Mouse (Mus musculus) testis, adult 2 months (tissue): ENCODE results near the gene Sfta2. TPM values are rescaled to one million over a fixed set of nuclear protein-coding genes. Genes with fewer than 3 reads are reported as not detected.
A peak's percentile ranks its signal among the peaks of the same experiment; 100 is the strongest.

Experiments used
- H3K27ac ChIP-seq: fragments of 200-500 bp; 2 replicates; pipeline ENCODE4 v1.5.1; 2012; ENCODE audit warnings: low read depth, low read length; ENCODE audit not compliant: control insufficient read depth, insufficient read depth
- H3K27me3 ChIP-seq: fragments of 200-500 bp; 2 replicates; pipeline ENCODE4 v1.6.1; 2012; ENCODE audit warnings: mild to moderate bottlenecking, low read length, moderate library complexity; ENCODE audit not compliant: control insufficient read depth, insufficient read depth
- H3K36me3 ChIP-seq: fragments of 200-500 bp; 2 replicates; pipeline ENCODE4 v1.6.1; 2012; ENCODE audit warnings: mild to moderate bottlenecking, low read length; ENCODE audit not compliant: control insufficient read depth, insufficient read depth
- H3K4me1 ChIP-seq: fragments of 200-500 bp; 2 replicates; pipeline ENCODE4 v1.6.1; 2012; ENCODE audit warnings: low read length; ENCODE audit not compliant: control insufficient read depth, insufficient read depth
- H3K4me3 ChIP-seq: fragments of 200-500 bp; 2 replicates; pipeline ENCODE4 v1.5.1; 2012; ENCODE audit warnings: low read depth, mild to moderate bottlenecking, low read length, moderate library complexity, mixed read lengths; ENCODE audit not compliant: control insufficient read depth
- CTCF ChIP-seq: fragments of 200-500 bp; IDR thresholded peaks from 2 replicates; pipeline ENCODE4 v1.5.1; 2012; ENCODE audit warnings: low read depth, mild to moderate bottlenecking, inconsistent platforms, low read length, moderate library complexity; ENCODE audit not compliant: control insufficient read depth, insufficient read depth, insufficient replicate concordance
- POLR2A ChIP-seq: fragments of 200-500 bp; IDR thresholded peaks from 2 replicates; pipeline ENCODE4 v1.6.1; 2012; ENCODE audit warnings: low read depth, mild to moderate bottlenecking, inconsistent platforms, low read length, moderate library complexity; ENCODE audit not compliant: control insufficient read depth
- polyA plus RNA-seq: library from polyadenylated mRNA; depleted of rRNA; stranded (reverse); fragments of >200 nt; gene quantifications from 2 replicates; pipeline ENCODE4 v1.2.3, GENCODE M21; 2012

Gene Sfta2
- polyA plus RNA-seq, 1 experiment: not detected

DNA sequence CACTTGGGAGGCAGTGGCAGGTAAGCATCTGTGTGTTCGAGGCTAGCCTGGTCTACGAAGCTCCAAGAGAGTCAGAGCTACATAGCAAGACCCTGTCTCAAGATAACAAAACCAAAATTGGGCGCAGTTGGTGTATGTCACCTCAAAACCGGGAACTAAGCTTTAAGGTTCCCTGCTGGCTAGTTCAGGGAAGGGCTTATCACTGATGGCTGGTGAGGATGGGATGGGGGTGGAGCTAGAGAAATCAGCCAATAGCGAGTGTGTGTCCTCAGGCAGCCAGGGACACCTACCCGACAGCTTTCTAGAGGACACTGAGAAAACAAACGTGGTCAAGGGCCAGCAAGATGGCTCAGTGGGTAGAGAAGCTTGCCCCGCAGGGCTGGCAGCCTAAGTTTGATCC lies 43.1 kb upstream of the Sfta2 start:
- Histone ChIP-seq H3K4me3 (no peak overlapping the region), H3K36me3 (no peaks in the 10 kb centered on the region), H3K27me3 (no peaks in the 10 kb centered on the region), H3K27ac (no peak overlapping the region), H3K4me1 (peaks cover 23% of the 10 kb centered on the region)
- TF ChIP-seq CTCF (no peak), POLR2A (no peak)

DNA sequence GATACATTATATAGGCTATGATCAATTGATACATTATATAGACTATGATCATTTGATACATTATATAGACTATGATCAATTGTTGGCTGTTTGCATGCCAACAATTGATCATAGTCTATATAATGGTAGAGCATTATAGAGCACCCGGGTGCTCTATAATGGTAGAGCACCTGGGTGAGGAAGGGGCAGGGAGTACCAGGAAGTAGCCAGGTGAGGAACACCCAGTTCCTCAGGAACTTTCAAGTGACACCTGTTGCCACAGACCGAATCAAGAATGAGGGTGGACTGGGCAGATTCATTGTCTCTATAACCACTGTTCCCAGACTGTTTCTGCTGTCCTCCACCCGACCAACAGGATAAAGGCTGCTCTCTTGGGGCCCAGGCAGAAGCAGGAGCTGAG lies 34.2 kb upstream of the Sfta2 start, which contains the start of gene 2300002M23Rik:
Gene 2300002M23Rik, plus strand, starts transcription at position 301 of the 400 bp plus-strand sequence.
- Histone ChIP-seq H3K36me3 (no peaks in the 10 kb centered on the region), H3K27me3 (no peaks in the 10 kb centered on the region), H3K4me1 (no peaks in the 10 kb centered on the region), H3K4me3 (no peak within 1 kb of the TSS), H3K27ac (no peak within 1 kb of the TSS)
- TF ChIP-seq POLR2A (no peak), CTCF (no peak)

DNA sequence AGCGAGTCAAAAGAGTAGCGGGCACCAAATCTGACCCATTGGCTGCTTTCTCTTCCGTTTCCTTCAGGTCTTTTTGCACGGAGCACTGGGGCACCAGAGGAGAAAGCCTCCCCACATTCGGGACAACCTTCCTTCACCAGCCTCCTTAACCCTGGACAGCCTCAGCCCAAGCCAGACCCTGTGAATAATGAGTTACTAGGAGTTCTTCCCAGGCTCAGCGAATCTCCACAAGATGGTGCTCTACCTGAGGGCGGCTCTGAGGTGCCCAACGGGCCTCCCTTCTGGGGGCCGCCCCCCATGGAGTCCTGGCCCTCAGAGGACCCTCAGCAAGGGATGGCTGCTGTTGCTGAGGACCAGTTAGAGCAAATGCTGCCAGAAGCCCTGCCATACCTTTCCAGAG lies 33.6 kb upstream of the Sfta2 start:
- Histone ChIP-seq H3K4me3 (no peak overlapping the region), H3K4me1 (no peaks in the 10 kb centered on the region), H3K36me3 (no peaks in the 10 kb centered on the region), H3K27me3 (no peaks in the 10 kb centered on the region), H3K27ac (no peak overlapping the region)
- no peak for TF ChIP-seq CTCF
- no peak for TF ChIP-seq POLR2A

DNA sequence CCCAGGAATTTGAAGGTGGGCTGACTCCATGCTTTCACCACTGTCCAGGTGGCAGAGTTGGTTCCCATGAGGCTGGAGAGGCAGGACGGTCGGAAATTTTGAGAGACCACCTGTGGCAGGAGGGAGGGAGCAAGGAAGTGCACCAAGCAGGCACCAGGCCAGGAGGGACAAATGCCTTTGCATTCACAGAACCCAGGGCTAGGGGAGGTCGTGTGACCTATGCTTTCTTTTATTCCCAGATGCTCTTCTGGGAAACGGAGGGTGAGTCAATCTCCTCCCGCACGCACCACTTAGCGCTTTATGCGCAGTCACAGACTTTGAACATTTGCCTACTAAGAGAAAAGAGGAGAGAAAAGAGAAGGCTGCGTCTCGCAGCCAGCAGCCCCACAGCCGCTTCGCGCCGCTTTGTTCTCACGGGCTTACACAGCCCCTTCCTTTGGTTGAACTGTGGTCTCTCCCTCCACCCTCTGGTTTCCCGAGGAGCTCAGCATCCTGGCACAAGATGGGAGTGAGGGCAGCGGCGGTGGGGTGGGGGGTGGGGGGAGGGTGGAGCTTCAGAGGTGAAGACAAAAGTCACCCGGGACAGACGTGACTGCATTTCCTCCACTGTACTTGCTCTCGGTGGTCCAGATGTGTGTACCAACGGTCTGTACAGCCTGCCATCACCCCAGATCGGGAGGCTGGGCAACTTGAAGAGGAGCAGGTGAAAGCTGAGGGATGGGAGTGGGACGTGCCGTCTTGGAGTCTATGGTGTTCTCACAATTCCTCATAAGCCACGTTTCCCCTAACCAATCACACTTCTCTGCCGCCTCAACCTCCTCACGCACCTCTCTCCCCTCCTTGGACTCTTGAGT lies 32.0 kb upstream of the Sfta2 start:
- H3K27me3 ChIP-seq: no peaks in the 10 kb centered on the region

DNA sequence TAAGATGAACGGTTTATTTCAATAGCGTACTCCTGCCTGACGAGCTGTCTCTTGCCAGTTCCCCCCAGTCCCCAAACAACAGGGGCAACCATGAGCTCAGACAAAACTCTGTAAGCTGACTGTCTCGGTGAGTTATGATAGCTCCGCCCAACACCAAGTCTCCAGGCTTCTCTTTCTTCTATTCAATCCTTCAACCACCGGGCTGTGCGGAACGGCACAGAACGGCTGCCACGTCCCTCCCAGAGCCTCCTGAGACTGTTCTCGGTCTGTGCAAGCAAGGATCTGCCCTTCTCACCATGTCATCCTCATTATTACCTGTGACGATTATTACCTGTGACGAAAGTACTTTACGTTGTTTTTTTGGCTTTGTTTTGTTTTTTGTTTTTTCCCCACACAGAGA lies 30.5 kb upstream of the Sfta2 start:
- Histone ChIP-seq H3K36me3 (no peaks in the 10 kb centered on the region), H3K27ac (no peak overlapping the region), H3K27me3 (no peaks in the 10 kb centered on the region), H3K4me1 (peaks cover 4% of the 10 kb centered on the region; the same call in 1 of the 2 replicates), H3K4me3 (no peak overlapping the region)
- no peak for TF ChIP-seq POLR2A
- TF ChIP-seq CTCF: no peak

More for the DNA sequence above, 32.0 kb upstream of the Sfta2 start:
- H3K27ac ChIP-seq: no peak overlapping the region
- TF ChIP-seq POLR2A: no peak
- TF ChIP-seq CTCF: no peak
- H3K4me3 ChIP-seq: no peak overlapping the region
- H3K36me3 ChIP-seq: no peaks in the 10 kb centered on the region
- H3K4me1 ChIP-seq: no peaks in the 10 kb centered on the region

DNA sequence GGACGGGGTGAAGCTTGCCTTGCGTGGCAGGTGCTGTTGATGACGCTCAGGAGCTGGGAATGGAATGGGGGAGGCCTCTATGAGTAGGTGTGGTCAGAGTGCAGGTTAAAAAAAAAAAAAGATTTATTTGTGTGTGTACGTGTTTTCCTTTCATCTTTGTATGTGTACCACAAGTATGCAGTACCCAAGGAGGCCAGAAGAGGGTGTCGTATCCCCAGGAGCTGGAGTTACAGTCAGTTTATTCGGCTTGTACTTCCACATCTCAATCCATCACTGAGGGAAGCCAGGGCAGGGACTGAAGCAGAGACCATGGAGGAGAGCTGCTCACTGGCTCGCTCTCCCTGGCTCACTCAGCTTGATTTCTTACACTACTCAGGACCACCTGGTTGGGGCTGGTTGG lies 29.9 kb upstream of the Sfta2 start:
- no peak overlapping the region for H3K27ac ChIP-seq
- H3K36me3 ChIP-seq: no peaks in the 10 kb centered on the region
- H3K4me3 ChIP-seq: no peak overlapping the region
- TF ChIP-seq POLR2A (no peak), CTCF (no peak)
- no peaks in the 10 kb centered on the region for H3K27me3 ChIP-seq
- H3K4me1 ChIP-seq: peaks cover 4% of the 10 kb centered on the region; the same call in 1 of the 2 replicates

DNA sequence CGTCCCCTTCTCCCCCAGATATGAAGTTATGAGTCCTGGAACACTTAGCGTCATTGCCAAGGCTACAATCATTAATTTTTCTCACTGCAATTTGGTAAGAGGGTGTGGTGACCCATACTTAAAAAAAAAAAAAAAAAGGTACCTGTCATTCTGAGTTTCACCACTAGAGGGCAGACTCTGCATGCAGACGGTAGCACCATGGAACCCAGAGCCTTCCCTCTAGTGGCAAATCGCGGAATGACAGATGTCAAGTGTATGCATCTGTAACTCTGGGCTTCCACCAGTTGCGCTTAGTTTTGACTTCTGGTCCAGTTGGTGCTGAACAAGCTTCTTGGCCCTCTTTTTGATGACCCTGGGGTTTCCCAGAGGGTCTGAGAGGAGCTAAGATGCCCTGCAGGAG lies 23.1 kb upstream of the Sfta2 start:
- TF ChIP-seq POLR2A (no peak), CTCF (peak; percentile 97)
- H3K4me3 ChIP-seq: no peak overlapping the region

DNA sequence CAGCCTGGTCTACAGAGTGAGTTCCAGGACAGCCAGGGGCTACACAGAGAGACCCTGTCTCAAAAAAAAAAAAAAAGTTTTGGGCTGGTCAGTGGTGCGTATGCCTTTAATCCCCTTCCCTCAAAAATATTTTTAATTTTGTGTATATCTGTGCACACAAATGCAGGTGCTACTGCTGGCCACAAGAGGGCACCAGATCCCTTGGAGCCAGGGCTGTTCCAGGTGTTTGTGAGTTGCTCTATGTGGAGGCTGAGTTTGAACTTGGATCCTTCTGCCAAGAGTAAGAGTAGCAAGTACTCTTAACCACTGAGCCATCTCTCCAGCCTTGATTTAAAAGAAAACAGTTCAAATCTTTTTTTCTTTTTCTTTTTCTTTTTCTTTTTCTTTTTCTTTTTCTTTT lies 18.4 kb upstream of the Sfta2 start:
- Histone ChIP-seq H3K27ac (no peak overlapping the region), H3K4me1 (no peaks in the 10 kb centered on the region; the same call in 1 of the 2 replicates), H3K4me3 (no peak overlapping the region), H3K36me3 (no peaks in the 10 kb centered on the region), H3K27me3 (no peaks in the 10 kb centered on the region)
- TF ChIP-seq POLR2A (no peak), CTCF (peak; percentile 80; the same call in 1 of the 2 replicates)

More for the DNA sequence above, 23.1 kb upstream of the Sfta2 start:
- Histone ChIP-seq H3K4me1 (peaks cover 4% of the 10 kb centered on the region; the same call in 1 of the 2 replicates), H3K27me3 (no peaks in the 10 kb centered on the region), H3K36me3 (no peaks in the 10 kb centered on the region), H3K27ac (no peak overlapping the region)
